Mouse (Mus musculus): ENCODE data around the gene Nol6.

The Nol6 gene

GRCm38 (mm10) chr4:41118706-41119292 lies 5.5 kb downstream of the Nol6 start:
- peak; percentile 29 to 45 for DNase-seq (ENCODE audit: low spot score in 2 of 2)

GRCm38 (mm10) chr4:41116817-41117216 lies 7.4 kb downstream of the Nol6 start:
- DNase-seq (ENCODE audit: low spot score in 2 of 2): no peak

- DNase-seq (ENCODE audit: low spot score in 2 of 2): no peak
Measured at GRCm38 (mm10) chr4:41115793-41116192, 8.5 kb downstream of the Nol6 start.

GRCm38 (mm10) chr4:41115074-41115473 lies 9.2 kb downstream of the Nol6 start:
- DNase-seq (ENCODE audit: low spot score in 2 of 2): no peak

- DNase-seq (ENCODE audit: low spot score in 2 of 2): no peak
Measured at GRCm38 (mm10) chr4:41114358-41115070, 9.7 kb downstream of the Nol6 start.

- DNase-seq (ENCODE audit: low spot score in 2 of 2): no peak
Measured at GRCm38 (mm10) chr4:41108717-41109425, 15.4 kb downstream of the Nol6 start.

- no peak for DNase-seq (ENCODE audit: low spot score in 2 of 2)
Measured at GRCm38 (mm10) chr4:41107440-41107839, 16.8 kb downstream of the Nol6 start.

- DNase-seq (ENCODE audit: low spot score in 2 of 2): no peak
Measured at GRCm38 (mm10) chr4:41102901-41103300, 21.4 kb downstream of the Nol6 start.

GRCm38 (mm10) chr4:41100986-41101385 lies 23.3 kb downstream of the Nol6 start:
- no peak for DNase-seq (ENCODE audit: low spot score in 2 of 2)

GRCm38 (mm10) chr4:41098577-41098951 lies 25.7 kb downstream of the Nol6 start:
- no peak for DNase-seq (ENCODE audit: low spot score in 2 of 2)

- DNase-seq (ENCODE audit: low spot score in 2 of 2): no peak
Measured at GRCm38 (mm10) chr4:41097871-41098576, 26.2 kb downstream of the Nol6 start, which contains the start of gene Aqp3. Gene Aqp3, minus strand, starts transcription at chr4:41098183.

- DNase-seq (ENCODE audit: low spot score in 2 of 2): no peak
Measured at GRCm38 (mm10) chr4:41097381-41097780, 26.9 kb downstream of the Nol6 start.

GRCm38 (mm10) chr4:41096794-41097193 lies 27.5 kb downstream of the Nol6 start:
- no peak for DNase-seq (ENCODE audit: low spot score in 2 of 2)

- DNase-seq (ENCODE audit: low spot score in 2 of 2): no peak
Measured at GRCm38 (mm10) chr4:41096169-41096568, 28.1 kb downstream of the Nol6 start.

- no peak for DNase-seq (ENCODE audit: low spot score in 2 of 2)
Measured at GRCm38 (mm10) chr4:41094361-41094760, 29.9 kb downstream of the Nol6 start.

GRCm38 (mm10) chr4:41092958-41093357 lies 31.3 kb downstream of the Nol6 start:
- DNase-seq (ENCODE audit: low spot score in 2 of 2): no peak

- DNase-seq (ENCODE audit: low spot score in 2 of 2): no peak
Measured at GRCm38 (mm10) chr4:41091391-41091790, 32.9 kb downstream of the Nol6 start.

GRCm38 (mm10) chr4:41089705-41090104 lies 34.5 kb downstream of the Nol6 start:
- no peak for DNase-seq (ENCODE audit: low spot score in 2 of 2)

- DNase-seq (ENCODE audit: low spot score in 2 of 2): no peak
Measured at GRCm38 (mm10) chr4:41089189-41089588, 35.1 kb downstream of the Nol6 start.

- DNase-seq (ENCODE audit: low spot score in 2 of 2): no peak
Measured at GRCm38 (mm10) chr4:41087459-41088298, 36.6 kb downstream of the Nol6 start.

- DNase-seq (ENCODE audit: low spot score in 2 of 2): no peak
Measured at GRCm38 (mm10) chr4:41086947-41087346, 37.3 kb downstream of the Nol6 start.
